Mouse (Mus musculus) T-cell, adult 2 months (primary cell): ENCODE results near the gene Kank2.

Source experiments
- DNase-seq: peaks from one replicate; pipeline ENCODE4 v3.0.0; 2022; ENCODE audit warnings: low spot score

Gene Kank2

DNA sequence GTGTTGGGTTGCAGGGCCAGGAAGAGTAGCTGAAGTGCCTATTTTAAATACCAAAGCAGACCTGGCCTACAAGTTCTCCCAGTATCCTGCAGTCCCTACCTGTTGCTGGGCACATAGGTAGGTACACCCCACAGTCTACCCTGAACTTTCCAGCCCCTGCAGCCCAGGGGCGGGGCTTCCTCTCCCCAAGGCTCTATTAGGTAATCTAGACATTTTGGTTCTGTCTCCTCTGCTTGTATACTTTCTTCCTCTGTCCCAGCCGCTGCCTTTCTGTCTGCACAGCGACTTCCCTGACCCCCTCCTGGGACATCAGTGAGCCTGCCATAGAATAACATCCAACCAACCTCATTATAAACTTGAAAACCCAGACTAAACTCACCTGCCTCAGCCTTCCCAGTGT, 48.2 kb downstream of the Kank2 start:
- no peak for DNase-seq

DNA sequence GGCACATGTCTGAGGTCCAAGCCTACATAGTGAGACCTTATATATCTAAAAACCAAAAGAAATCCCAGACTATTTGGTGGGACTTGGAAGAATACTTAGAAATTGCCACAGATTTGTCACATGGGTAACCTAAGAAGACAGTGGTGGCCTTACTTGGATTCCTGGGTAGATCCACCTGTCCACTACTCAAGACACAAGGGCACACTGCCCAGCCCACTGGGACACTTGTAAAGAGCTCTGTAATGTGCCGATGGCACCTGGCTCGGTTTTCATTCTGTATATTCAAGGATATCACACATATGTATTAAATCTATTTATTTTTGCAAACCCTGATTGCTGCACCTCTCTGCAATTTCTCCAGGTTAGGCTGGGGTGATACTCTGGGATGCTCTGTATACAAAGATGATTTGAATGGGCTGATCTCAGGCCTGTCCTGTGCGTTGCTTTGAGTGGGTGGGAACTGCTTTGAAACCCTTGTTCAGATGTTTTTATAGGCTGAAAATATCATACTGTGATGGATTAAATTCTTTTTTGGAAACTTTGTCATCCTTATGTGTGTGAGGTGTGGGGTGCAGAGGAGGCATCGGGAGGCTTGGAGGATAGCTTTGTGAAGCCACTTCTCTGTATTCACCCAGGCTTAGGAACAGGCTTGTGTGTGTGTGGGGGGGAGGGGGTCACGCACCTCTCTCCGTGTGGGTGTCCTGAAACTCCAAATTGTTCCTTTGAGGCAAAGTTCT, 49.0 kb downstream of the Kank2 start:
- no peak for DNase-seq

DNA sequence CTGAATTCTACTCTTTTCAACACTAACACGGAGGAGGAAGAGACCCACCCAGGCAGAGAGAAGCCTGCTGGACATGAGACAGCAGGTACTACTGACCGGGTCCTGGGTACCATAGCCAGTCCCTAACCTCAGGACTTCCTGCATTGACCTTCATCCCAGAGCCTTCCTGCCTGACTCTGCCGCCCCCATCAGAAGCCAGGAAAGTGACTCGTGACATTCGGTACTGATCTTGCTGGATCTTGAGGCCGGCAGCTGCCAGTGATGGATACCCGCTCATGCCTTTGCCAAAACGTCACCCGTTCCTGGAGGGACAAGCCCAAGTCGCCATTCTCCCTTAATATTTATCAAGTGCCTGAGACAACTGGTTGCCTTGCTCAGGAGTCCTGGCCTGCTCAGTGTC, 50.1 kb downstream of the Kank2 start:
- no peak for DNase-seq

DNA sequence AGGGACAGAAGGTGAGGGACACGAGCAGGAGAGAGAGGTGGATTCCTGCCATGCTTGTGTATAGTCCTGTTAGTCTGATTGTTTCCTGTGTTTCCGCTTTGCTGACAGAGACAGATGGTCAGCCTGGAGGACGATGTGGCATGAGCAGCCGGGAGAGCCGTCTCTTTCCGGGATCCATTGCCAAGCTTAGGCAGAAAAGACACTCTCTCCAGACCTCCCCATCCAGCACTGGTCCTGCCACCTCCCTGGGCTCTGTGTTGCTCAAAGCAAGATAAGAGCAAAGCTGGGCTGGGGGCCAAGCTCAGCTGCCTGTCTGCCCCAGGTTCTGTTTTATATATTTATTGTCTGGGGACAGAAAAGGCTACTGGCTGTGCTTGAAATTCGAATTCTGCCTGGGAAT, 50.5 kb downstream of the Kank2 start:
- DNase-seq = no peak

DNA sequence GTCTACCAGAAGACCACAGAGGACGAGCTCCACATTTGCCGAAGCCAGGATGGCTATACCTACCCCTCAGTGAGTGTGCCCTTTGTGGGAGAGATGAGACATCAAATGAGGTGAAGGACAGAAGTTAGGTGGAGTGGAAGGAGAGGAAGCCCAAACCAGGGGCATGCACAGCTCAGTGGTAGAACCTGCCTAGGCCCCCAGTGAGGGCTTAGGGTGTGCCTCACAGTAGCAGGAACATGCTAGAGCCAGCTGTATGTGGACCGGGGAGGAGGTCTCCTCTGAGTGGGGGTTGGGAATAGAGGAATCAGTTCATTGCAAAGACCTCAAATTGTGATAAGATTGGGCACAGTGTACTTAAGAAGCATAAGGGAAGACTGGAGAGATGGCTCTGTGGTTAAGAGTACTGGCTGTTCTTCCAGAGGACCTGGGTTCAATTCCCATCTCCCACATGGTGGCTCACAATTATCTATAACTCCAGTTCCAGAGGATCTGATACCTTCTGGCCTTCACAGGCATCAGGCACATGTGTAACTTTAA, 51.2 kb downstream of the Kank2 start:
- DNase-seq = no peak

DNA sequence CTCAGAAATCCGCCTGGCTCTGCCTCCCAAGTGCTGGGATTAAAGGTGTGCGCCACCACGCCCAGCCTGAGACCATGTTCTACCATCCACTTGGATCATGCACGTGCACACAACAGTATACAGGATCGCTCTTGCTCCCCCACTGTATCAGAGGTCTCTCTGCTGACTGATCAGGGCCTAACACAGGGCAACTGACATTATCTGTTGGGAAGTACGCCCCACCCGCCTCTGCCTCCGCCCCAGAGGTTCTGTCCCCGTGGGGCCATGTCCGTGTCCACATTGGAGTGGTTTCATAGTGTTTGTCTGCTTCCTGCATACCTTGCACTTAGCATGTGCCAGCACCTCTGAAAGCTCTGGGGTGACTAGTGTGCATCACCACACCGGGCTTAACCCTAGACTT, 57.0 kb downstream of the Kank2 start:
- DNase-seq = no peak

DNA sequence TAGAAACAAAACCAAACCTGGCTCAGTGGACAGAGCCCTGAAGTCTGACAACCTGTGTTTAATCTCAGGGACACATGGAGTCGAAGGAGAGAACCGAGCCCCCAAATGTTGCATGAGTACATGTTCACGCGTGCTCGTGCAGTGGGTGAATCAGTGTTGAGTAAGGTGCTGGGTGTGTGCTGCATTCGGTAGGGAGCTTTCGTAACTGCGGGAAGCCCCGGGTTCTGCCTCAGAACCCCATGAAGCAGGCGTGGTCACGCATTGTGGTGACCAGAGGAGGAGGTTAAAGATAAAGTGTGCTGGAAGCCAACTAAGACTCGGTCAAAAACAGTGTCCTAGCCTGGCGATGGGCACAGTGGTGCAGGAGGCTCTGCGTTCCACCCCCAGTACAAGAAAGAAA, 58.1 kb downstream of the Kank2 start:
- DNase-seq = no peak

DNA sequence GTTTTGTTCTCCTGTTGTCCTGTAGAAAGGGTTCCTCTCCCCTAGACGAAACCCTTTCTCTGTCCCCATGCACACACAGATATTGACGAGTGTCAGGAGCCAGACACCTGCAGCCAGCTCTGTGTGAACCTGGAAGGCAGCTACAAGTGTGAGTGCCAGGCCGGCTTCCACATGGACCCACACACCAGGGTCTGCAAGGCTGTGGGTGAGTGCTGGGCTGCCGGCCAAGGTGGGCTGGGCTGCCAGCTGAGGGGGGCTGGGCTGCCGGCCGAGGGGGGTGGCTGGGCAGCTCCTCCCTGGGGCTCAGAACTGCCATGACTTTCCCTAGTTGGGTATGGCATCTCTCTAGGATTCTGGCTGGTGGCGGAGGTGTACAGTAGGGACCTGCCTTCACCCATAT, 59.8 kb downstream of the Kank2 start:
- no peak for DNase-seq

DNA sequence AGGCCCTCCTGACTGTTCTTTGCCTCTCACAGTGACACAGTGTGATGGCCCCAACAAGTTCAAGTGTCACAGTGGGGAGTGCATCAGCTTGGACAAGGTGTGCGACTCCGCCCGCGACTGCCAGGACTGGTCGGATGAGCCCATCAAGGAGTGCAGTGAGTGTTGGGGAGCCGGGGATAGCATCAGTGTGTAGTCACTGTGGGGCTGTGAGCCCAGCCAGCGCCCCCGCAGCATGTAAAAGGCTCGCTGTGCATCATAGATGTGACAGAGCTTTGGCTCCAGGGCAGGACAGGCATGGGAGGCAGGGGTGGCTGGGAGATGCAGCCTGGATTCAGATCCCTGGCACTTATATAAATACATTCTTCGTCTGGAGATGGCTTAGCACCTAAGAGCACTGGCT, 61.4 kb downstream of the Kank2 start:
- no peak for DNase-seq

DNA sequence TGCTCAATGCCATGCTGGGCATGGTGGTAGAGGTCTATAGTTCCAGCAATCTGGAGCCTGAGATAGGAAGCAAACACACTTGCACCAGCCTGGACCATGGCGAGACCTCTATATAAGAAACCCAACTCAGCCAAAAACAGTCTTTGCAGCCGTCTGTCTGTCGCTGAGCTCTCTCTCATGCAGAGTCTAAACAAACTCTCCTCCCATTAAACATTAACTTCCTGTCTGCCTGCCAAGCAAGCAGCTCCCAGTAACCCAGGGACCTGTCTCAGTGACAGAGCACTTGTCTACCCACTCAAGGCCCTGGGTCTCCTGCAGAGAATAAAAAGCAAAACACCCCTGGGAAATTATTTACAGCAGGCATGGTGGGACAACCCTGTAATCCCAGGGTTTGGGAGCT, 62.0 kb downstream of the Kank2 start:
- no peak for DNase-seq

DNA sequence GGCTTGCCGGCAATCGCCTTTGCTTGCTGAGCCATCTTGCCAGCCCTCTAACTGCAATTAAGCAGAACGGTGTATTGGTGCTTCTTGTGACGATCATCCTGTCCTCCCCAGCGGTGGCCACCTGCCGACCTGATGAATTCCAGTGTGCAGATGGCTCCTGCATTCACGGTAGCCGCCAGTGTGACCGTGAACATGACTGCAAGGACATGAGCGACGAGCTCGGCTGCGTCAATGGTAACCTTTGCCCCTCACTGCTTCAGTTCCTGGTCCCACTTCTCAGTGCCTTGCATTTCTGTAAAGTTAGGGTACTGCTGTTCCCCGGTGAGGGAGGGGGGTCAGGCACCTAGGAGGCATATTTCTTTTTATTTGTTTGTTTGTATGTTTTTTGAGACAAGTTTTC, 63.4 kb downstream of the Kank2 start:
- DNase-seq = no peak

DNA sequence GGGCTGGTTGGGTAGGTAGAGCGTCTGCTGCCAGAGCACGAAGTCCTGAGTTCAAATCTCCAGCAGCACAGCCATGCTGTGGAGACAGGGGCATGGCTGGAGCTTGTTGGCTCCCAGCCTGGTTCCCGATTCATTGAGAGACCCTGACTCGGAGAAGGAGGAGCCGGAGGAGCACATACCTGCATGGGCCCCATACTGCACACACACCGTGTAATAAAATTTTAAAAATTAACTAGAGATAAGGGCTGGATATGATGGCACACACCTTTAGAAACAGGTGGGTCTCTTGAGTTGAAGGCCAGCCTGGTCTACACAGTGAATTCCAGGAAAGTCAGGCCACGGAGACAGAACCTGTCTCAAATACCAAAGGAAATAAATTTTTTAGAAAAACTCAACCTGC, 64.6 kb downstream of the Kank2 start:
- no peak for DNase-seq

DNA sequence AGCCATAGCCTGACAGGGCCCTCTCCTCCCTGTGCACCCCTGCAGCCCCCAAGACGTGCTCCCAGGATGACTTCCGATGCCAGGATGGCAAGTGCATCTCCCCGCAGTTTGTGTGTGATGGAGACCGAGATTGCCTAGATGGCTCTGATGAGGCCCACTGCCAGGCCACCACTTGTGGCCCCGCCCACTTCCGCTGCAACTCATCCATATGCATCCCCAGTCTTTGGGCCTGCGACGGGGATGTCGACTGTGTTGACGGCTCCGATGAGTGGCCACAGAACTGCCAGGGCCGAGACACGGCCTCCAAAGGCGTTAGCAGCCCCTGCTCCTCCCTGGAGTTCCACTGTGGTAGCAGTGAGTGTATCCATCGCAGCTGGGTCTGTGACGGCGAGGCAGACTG, 65.1 kb downstream of the Kank2 start:
- no peak for DNase-seq

DNA sequence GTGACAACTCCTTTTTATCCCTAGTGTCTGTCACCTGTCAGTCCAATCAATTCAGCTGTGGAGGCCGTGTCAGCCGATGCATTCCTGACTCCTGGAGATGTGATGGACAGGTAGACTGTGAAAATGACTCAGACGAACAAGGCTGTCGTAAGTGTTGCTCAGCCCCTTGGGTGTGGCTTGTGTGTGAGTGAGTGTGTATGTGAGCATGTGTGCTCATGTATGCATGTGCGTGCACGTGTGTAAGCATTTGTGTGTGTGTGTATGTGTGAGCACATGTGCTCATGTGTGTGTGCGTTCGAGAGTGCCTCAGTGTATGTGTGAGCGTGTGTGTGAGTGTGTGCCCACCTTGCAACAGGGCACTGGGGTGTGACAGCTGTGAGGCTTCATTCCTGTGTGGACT, 66.3 kb downstream of the Kank2 start:
- DNase-seq = no peak

DNA sequence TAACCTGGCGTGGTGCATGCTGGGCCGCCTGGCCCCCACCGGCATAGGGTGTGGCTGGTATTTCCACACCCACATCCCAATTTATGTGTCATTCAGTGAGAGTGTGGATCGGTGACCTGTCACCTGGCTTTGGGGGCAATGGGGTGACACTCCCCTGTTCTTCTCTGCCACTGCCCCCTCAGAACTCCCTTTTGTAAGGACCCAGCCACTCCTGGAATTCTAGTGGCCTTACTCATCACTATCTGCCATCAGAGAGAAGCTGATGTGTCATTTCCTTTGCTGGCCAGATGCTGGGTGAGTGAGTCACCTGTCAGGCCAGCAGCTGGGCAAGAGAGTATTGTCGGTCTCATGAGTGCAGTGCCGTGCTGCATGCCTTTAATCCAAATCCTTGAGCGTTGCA, 69.3 kb downstream of the Kank2 start:
- no peak for DNase-seq

DNA sequence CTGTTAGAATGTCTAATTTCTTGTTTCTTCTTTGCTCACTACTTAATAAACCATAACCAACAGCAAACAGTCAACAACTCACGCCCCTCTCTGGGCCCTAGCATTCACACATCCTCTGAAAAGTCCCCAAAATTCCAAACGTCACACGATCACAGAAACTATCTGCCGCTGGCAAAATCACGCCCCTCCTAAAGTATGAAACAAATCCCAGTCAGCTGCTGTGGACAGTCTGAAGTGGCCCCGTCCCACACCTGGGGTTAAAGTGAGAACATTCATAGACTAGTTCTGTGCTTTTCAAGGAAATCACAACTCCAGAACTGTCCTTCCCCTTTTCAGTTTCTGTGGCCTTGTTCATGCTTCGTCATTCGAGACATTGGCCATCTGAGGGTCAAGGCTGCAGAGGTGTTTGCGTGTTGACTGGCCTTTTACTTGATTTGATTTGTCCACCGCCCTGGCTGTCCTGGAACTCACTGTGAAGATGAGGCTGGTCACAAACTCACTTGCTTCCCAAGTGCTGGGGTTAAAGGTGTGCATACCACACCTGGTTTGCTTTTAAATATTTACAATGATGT, 70.2 kb downstream of the Kank2 start:
- DNase-seq = no peak

DNA sequence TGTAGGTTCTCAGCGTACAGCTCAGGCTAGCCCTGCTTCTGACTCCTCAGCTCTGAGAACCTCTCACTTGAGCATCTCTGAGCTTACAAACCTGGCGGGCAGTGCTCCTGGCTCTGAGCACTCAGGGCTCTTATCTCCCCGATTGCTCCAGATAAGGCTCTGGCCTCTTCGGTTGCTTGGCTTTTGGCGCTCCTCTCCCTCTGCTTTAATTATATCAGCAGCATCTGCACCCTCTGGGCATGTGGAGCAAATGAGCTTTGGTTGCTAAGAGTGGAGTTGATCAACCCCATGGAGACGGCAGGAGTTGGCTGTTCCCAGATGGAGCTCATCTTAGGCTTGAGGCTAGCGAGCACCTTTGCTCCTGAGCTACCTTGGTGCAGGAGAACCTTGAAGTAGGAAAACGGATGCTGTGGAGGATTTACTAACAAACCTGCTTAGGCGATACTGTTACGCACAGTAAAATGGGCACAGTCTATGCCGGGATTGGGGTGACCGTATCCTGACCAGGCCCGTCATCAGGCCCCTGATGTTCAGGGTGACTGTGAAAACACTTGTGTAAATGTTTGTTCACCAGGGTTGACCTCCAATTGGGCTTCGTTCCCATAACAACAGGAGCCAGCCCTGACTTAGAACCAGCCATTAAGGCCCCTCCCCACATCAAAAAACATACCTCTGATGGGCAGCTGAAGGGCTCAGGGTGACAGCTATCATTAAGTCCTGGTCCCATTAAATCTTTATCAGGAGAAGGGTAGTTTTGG, 72.1 kb downstream of the Kank2 start:
- no peak for DNase-seq

DNA sequence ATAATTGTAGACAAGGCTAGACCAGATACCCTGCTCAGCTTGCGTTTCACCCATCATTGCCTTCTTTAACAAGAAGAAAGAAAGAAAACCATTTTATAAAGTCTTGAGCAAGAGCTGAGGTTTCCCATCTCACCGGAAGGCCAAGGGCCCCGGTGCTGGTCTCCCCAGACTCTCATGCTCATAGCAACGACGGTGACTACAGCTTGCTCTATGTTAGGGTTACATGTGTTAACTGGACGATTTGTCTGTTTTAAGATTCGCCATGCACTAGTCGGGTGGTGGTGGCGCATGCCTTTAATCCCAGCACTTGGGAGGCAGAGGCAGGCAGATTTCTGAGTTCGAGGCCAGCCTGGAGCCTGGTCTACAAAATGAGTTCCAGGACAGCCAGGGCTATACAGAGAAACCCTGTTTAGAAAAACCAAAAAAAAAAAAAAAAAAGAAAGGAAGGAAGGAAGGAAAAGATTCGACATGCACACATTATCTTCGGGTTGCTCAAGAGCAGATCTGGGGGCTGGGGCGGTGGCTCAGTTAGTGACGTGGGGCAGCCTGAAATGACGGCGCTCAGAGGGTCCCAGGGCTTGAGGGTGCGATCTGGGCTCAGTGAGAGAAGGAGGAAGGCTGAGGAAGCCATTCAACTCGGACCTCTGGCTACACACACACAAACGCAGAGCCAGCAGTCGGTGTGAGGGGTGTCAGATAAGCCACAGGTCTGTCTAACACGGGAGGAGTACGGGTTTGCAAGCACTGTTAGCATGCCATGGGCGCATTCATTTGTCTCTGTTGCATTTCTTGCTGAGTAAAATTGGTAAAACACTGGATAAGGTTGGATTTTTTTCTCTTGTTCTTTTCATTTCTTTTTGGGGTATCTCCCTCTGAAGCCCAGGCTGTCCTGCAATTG, 73.1 kb downstream of the Kank2 start:
- no peak for DNase-seq

DNA sequence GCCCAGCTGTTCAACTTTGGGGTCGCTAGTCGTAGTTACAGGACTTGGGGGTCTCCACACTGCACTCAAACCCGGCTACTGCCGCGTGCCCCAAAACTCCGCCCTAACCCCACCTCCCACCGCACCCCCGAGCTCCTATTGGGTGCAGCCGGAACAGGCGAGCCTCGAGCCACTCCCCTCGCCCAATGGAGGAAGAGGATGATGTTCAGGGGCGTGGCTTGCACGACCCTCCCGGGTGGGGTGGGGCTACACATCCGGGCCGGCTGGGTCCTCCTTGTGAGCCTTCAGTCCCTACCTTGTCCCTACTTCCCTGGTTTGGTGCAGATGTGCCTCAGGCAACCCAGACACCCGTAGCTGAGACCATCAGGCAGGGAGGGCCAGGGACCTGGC, 74.4 kb downstream of the Kank2 start:
- DNase-seq = peak; percentile 88

DNA sequence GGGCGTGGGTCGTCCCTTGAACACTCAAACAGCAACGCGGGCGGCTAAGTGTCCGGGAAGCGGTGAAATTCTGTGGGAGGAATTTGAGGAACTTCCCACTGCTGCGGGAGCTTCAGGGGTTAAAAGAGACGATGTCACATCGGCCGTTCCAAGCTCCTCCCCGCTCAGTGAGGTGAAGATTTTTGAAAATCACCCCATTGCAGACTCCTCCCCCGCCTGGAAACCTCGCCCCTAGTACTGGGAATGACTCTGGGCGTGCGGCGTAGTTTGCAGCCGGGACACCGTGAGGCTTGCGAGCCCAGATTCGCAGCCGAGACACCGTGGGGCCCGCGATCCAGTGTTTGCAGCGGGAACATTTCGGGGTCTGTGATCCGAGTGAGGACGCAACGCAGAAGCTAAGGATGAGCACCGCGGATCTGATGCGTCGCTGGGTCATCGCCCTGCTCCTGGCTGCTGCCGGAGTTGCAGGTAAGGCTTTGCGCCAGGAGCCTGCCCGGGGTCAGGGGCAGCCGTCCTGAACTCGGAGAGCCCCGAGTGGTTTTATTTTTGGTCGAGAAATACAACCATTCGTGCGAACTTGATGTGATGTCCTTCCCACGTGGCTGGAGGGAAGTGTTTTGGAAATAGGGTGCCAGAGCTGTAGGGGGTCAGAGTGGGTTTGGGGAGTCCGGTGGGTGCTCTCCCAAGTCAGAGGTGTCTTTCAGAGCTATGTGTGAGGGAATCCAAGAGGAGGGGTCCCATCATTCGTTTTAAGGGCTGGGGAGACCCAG, 75.0 kb downstream of the Kank2 start, which contains the start of gene Ldlr:
TSS of gene Ldlr (plus strand) at position 107 of the 770 bp plus-strand sequence.
- DNase-seq = peak; percentile 60

DNA sequence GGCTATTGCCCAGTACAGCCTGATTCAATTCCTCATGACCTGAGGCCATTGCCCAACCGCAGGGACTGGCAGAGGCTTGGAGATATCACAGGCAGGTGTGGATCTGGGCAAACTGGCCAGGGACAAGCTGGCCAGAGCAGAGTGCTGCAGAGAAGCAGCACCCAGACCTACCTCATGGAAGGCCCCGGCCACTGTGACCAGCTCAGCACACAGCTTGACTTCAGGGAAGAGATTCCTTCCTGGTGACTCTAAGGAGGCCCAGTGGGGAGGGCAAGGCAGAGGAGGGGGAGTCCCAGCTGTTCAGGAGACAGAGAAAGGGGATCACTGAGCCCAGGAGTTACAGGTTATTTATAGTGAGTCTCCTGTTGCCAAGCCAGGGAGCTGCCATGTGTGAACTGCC, 77.5 kb downstream of the Kank2 start:
- DNase-seq = no peak
